In genomic region chr11:74960031-74960551, GRCm38 (mm10) we compare ENCODE assay signal across 11 mouse cellular contexts. TPM values are rescaled to one million over a fixed set of nuclear protein-coding genes. Genes with fewer than 3 reads are reported as not detected.
DNase-seq lines count a peak whose midpoint lies in the region; ATAC-seq and TF ChIP-seq lines count a peak whose summit lies in the region.
"Had no signal": no experiment of that assay in that cellular context is flagged by ENCODE, and none has a peak within 500 bp of the region (broad histone marks: within the 10 kb centered on the region; RNA-seq: fewer than 3 reads in every experiment).

No protein-coding gene starts in this region.

- no peak for TF ChIP-seq CTCF in kidney, postnatal 0 days (IDR thresholded peaks at IDR 0.05; ENCODE audit: low read depth)
- no peak for TF ChIP-seq CTCF in small intestine, adult 2 months (IDR thresholded peaks at IDR 0.05; ENCODE audit: extremely low read depth, insufficient read length, insufficient replicate concordance, low read depth, low read length)
- TF ChIP-seq CTCF in forebrain, postnatal 0 days (IDR thresholded peaks at IDR 0.05; ENCODE audit: low read depth) = no peak

- TF ChIP-seq POLR2A in small intestine, adult 2 months (IDR thresholded peaks at IDR 0.05; ENCODE audit: low read depth, low read length) = no peak

- no peak overlapping the region for H3K9ac ChIP-seq in kidney, postnatal 0 days (ENCODE audit: low read depth, low read length)
- no peak overlapping the region for H3K9ac ChIP-seq in forebrain, postnatal 0 days

- H3K9me3 ChIP-seq in kidney, postnatal 0 days (replicated peaks; ENCODE audit: low read length) = no peaks in the 10 kb centered on the region
- H3K9me3 ChIP-seq in forebrain, postnatal 0 days (ENCODE audit: low read length) = no peaks in the 10 kb centered on the region

- H3K4me3 ChIP-seq in kidney, postnatal 0 days (replicated peaks; ENCODE audit: low read depth, low read length) = no peak overlapping the region
- no peak overlapping the region for H3K4me3 ChIP-seq in small intestine, adult 2 months (ENCODE audit: low read depth, low read length)
- no peak overlapping the region for H3K4me3 ChIP-seq in forebrain, postnatal 0 days (ENCODE audit: low read depth, low read length)

- no peak for ATAC-seq in kidney, postnatal 0 days (replicated peaks; ENCODE audit: low FRiP score, low read depth)
- peak; percentile 61 for ATAC-seq in common myeloid progenitor, adult 5-6 weeks (replicated peaks; ENCODE audit: low read depth, poor library complexity, severe bottlenecking)
- no peak for ATAC-seq in forebrain, postnatal 0 days
- ATAC-seq: Patski had no signal

- no peaks in the 10 kb centered on the region for H3K36me3 ChIP-seq in kidney, postnatal 0 days (ENCODE audit: insufficient read depth, low read length)
- no peaks in the 10 kb centered on the region for H3K36me3 ChIP-seq in small intestine, adult 2 months (ENCODE audit: control insufficient read depth, insufficient read depth, low read length)
- H3K36me3 ChIP-seq in forebrain, postnatal 0 days (ENCODE audit: insufficient read depth) = no peaks in the 10 kb centered on the region

- H3K27ac ChIP-seq in kidney, postnatal 0 days = peak overlapping the region; percentile 31; the same call in 1 of the 2 replicates
- H3K27ac ChIP-seq in small intestine, adult 2 months (ENCODE audit: insufficient read depth, low read depth, low read length) = peak overlapping the region; percentile 70
- no peak overlapping the region for H3K27ac ChIP-seq in forebrain, postnatal 0 days (ENCODE audit: low read depth, low read length)

- no peaks in the 10 kb centered on the region for H3K4me1 ChIP-seq in kidney, postnatal 0 days (replicated peaks; ENCODE audit: insufficient read depth, low read length)
- peaks cover 15% of the 10 kb centered on the region for H3K4me1 ChIP-seq in small intestine, adult 2 months (ENCODE audit: control insufficient read depth, insufficient read depth, insufficient read length, low read length)
- H3K4me1 ChIP-seq in forebrain, postnatal 0 days (ENCODE audit: insufficient read depth) = no peaks in the 10 kb centered on the region

- WGBS in kidney, postnatal 0 days = 90% methylated on average over 9 of the region's 9 CpGs
- WGBS in small intestine, adult 2 months = 86% methylated on average over 9 of the region's 9 CpGs
- WGBS in forebrain, postnatal 0 days = 94% methylated on average over 9 of the region's 9 CpGs

- DNase-seq in kidney, postnatal 0 days (ENCODE audit: low spot score) = no peak
- no peak for DNase-seq in kidney, postnatal 36 days
- peak; percentile 64 for DNase-seq in CD4-positive, CD25-positive, alpha-beta regulatory T cell, adult 2 months (ENCODE audit: low read depth, low spot score)
- DNase-seq in forebrain, postnatal 0 days = no peak
- DNase-seq in heart, postnatal 4 days = no peak
- DNase-seq: adrenal gland, adult 8-10 months; gastrocnemius, postnatal 36 days had no signal

- H3K27me3 ChIP-seq in kidney, postnatal 0 days (ENCODE audit: insufficient read depth, low read length) = no peaks in the 10 kb centered on the region
- no peaks in the 10 kb centered on the region for H3K27me3 ChIP-seq in small intestine, adult 2 months (ENCODE audit: control insufficient read depth, insufficient read depth, low read length)
- no peaks in the 10 kb centered on the region for H3K27me3 ChIP-seq in forebrain, postnatal 0 days (ENCODE audit: insufficient read depth, low read length)
- H3K27me3 ChIP-seq: Patski had no signal

- no peak overlapping the region for H3K4me2 ChIP-seq in kidney, postnatal 0 days (ENCODE audit: low read length)
- H3K4me2 ChIP-seq in forebrain, postnatal 0 days (ENCODE audit: low read depth) = no peak overlapping the region
- H3K4me2 ChIP-seq: liver, embryonic 11.5 days had no signal

RNA-seq across cellular contexts. Expression of gene Srr, which starts 34.3 kb away (rescaled TPM):
- polyA plus RNA-seq in kidney, postnatal 0 days (2015; fragmentation: Nextera tagmentation; extraction: Ambion mirVana) = 23.3 and 24.4 TPM in 2 replicates
- 10.3 and 10.4 TPM in 2 replicates for total RNA-seq in common myeloid progenitor, adult 5-6 weeks (2017)
- polyA plus RNA-seq in small intestine, adult 2 months (2012; rRNA removed) = 3.3 and 6.4 TPM in 2 replicates
- 40.2 and 46.5 TPM in 2 replicates for total RNA-seq in forebrain, postnatal 0 days (2014; rRNA removed)
- 40.1 and 45.8 TPM in 2 replicates for polyA plus RNA-seq in forebrain, postnatal 0 days (2015; fragmentation: Nextera tagmentation; extraction: Ambion mirVana)
- 10 to 100 TPM; 29.4 to 30.4 TPM for total RNA-seq in heart, postnatal 4 days (2021)

RNA-seq across cellular contexts. Expression of gene Smg6, which starts 34.5 kb away (rescaled TPM):
- polyA plus RNA-seq in kidney, postnatal 0 days (2015; fragmentation: Nextera tagmentation; extraction: Ambion mirVana) = 11.9 and 12.5 TPM in 2 replicates
- total RNA-seq in common myeloid progenitor, adult 5-6 weeks (2017) = 46.7 and 63.4 TPM in 2 replicates
- polyA plus RNA-seq in small intestine, adult 2 months (2012; rRNA removed) = 10.2 and 18.7 TPM in 2 replicates
- total RNA-seq in forebrain, postnatal 0 days (2014; rRNA removed) = 21.8 and 25.8 TPM in 2 replicates
- 7.8 and 9.6 TPM in 2 replicates for polyA plus RNA-seq in forebrain, postnatal 0 days (2015; fragmentation: Nextera tagmentation; extraction: Ambion mirVana)
- 10 to 100 TPM; 25.6 to 25.7 TPM for total RNA-seq in heart, postnatal 4 days (2021)
